Mouse (Mus musculus) erythroblast, adult 5-6 weeks (primary cell): ENCODE data around the gene Fgf16. TPM values are rescaled to one million over a fixed set of nuclear protein-coding genes. Genes with fewer than 3 reads are reported as not detected.

Source experiments
- ATAC-seq: replicated peaks from 2 replicates; pipeline ENCODE4 v1.8.0; 2016; ENCODE audit warnings: moderate number of reproducible peaks, mild to moderate bottlenecking, moderate TSS enrichment, inconsistent platforms; ENCODE audit not compliant: poor library complexity, low FRiP score, severe bottlenecking
- total RNA-seq, 2 experiments: library from RNA; stranded (forward) in 1 of 2; stranded (reverse) in 1 of 2; fragments of 150-400 nt in 1 of 2; fragments of 200-764, 138-1000 nt in 1 of 2; gene quantifications; 2 replicates each; pipeline versions ENCODE4 v1.2.3 to v1.2.4; 2015 to 2017; ENCODE audit warnings: low replicate concordance in 2 of 2

Gene Fgf16
- not detected in 2 replicates for total RNA-seq (2015; ENCODE audit: low replicate concordance)
- total RNA-seq (2017; ENCODE audit: low replicate concordance) = not detected in 2 replicates

GRCm38 (mm10) chrX:105764162-105765004 is at the start of gene Fgf16:
Fgf16 (plus strand) TSS chrX:105764279.
- ATAC-seq = no peak

- no peak for ATAC-seq
These were observed 49.3 kb upstream of the Fgf16 start for GRCm38 (mm10) chrX:105714740-105715139.

GRCm38 (mm10) chrX:105715789-105716321 is 48.2 kb upstream of the Fgf16 start:
- ATAC-seq = no peak

- ATAC-seq = no peak
These were observed 45.7 kb upstream of the Fgf16 start for GRCm38 (mm10) chrX:105718388-105718787.

GRCm38 (mm10) chrX:105718943-105719342 is 45.1 kb upstream of the Fgf16 start:
- ATAC-seq = no peak

GRCm38 (mm10) chrX:105724174-105724573 is 39.9 kb upstream of the Fgf16 start:
- ATAC-seq = no peak

GRCm38 (mm10) chrX:105762847-105763527 is 1.1 kb upstream of the Fgf16 start:
- no peak for ATAC-seq

GRCm38 (mm10) chrX:105763612-105764011 is 467 bp upstream of the Fgf16 start:
- no peak for ATAC-seq

GRCm38 (mm10) chrX:105765005-105765706 is 1.1 kb downstream of the Fgf16 start:
- no peak for ATAC-seq

- ATAC-seq = no peak
These were observed 1.9 kb downstream of the Fgf16 start for GRCm38 (mm10) chrX:105766013-105766412.

- no peak for ATAC-seq
These were observed 3.2 kb downstream of the Fgf16 start for GRCm38 (mm10) chrX:105767177-105767764.

- no peak for ATAC-seq
These were observed 3.9 kb downstream of the Fgf16 start for GRCm38 (mm10) chrX:105767932-105768331.

GRCm38 (mm10) chrX:105773281-105773680 is 9.2 kb downstream of the Fgf16 start:
- no peak for ATAC-seq

- no peak for ATAC-seq
These were observed 30.8 kb downstream of the Fgf16 start for GRCm38 (mm10) chrX:105794806-105795403.

- ATAC-seq = no peak
These were observed 60.4 kb downstream of the Fgf16 start for GRCm38 (mm10) chrX:105824462-105824861.
